Mouse (Mus musculus) lung, embryonic 14.5 days (tissue): Measurements from ENCODE around the gene Anxa11. TPM values are rescaled to one million over a fixed set of nuclear protein-coding genes. Genes with fewer than 3 reads are reported as not detected.
"Not testable (repeated sequence)": the region's sequence is repeated elsewhere in the genome, so short reads cannot be mapped to it uniquely, and the experiment has no call there.

Experiments used
- ATAC-seq: fragments of 200-750 bp; cut with Nextera tagmentation; 2 replicates; pipeline ENCODE4 v1.8.0; 2017; ENCODE audit warnings: mild to moderate bottlenecking, moderate TSS enrichment, moderate library complexity; ENCODE audit not compliant: insufficient read depth
- DNase-seq: peaks from one replicate; pipeline ENCODE4 v3.0.0-alpha.2; 2015
- H3K27ac ChIP-seq: fragments of 300-500 bp; sonication (generic); 2 replicates; pipeline ENCODE4 v1.5.1; 2014; ENCODE audit warnings: low read depth, mild to moderate bottlenecking, moderate library complexity
- H3K27me3 ChIP-seq: fragments of 300-500 bp; sonication (generic); 2 replicates; pipeline ENCODE4 v1.6.1; 2014; ENCODE audit warnings: low read length, control low read depth; ENCODE audit not compliant: insufficient read depth
- H3K36me3 ChIP-seq: fragments of 300-500 bp; sonication (generic); 2 replicates; pipeline ENCODE4 v1.6.1; 2014; ENCODE audit warnings: control low read depth; ENCODE audit not compliant: insufficient read depth
- H3K4me1 ChIP-seq: fragments of 300-500 bp; sonication (generic); 2 replicates; pipeline ENCODE4 v1.6.1; 2014; ENCODE audit warnings: antibody characterized with exemption, control low read depth; ENCODE audit not compliant: insufficient read depth
- H3K4me2 ChIP-seq: fragments of 300-500 bp; sonication (generic); 2 replicates; pipeline ENCODE4 v1.6.1; 2014; ENCODE audit warnings: mild to moderate bottlenecking
- H3K4me3 ChIP-seq: fragments of 300-500 bp; sonication (generic); 2 replicates; pipeline ENCODE4 v1.5.1; 2014; ENCODE audit warnings: low read depth, low read length
- H3K9ac ChIP-seq: fragments of 300-500 bp; sonication (generic); 2 replicates; pipeline ENCODE4 v1.6.1; 2014
- H3K9me3 ChIP-seq: fragments of 300-500 bp; sonication (generic); 2 replicates; pipeline ENCODE4 v1.6.1; 2016; ENCODE audit warnings: low read depth, low read length, control low read depth
- CTCF ChIP-seq: IDR thresholded peaks from 2 replicates; pipeline ENCODE4 v1.5.1; 2016; ENCODE audit warnings: antibody characterized with exemption, low read depth
- WGBS: fragments of 180-500 bp; shearing (Covaris S2); extraction: QIAGEN DNeasy Blood & Tissue Kit; methylation state at CpG from one replicate; pipeline ENCODE4 v1.1.7; 2014; 5-methylcytosine and 5-hydroxymethylcytosine counted together
- polyA plus RNA-seq: library from polyadenylated mRNA; unstranded; fragments of >200 nt; fragmentation: Nextera tagmentation; extraction: Ambion mirVana; gene quantifications from 2 replicates; pipeline ENCODE4 v1.2.1, GENCODE M21; 2014

Gene Anxa11
- polyA plus RNA-seq, 1 experiment from 2014 or later: 19.4 TPM

GRCm38 (mm10) chr14:25868706-25869105, 26.8 kb downstream of the Anxa11 start:
- peaks cover 16% of the 10 kb centered on the region for H3K4me1 ChIP-seq
- H3K27ac ChIP-seq: no peak overlapping the region
- H3K27me3 ChIP-seq: no peaks in the 10 kb centered on the region
- ATAC-seq (no peak), DNase-seq (no peak)
- H3K9ac ChIP-seq: no peak overlapping the region
- no peak overlapping the region for H3K4me2 ChIP-seq
- no peak overlapping the region for H3K4me3 ChIP-seq
- no peaks in the 10 kb centered on the region for H3K36me3 ChIP-seq
- 70% methylated on average over 4 of the region's 4 CpGs for WGBS
- TF ChIP-seq CTCF: no peak
- no peaks in the 10 kb centered on the region for H3K9me3 ChIP-seq

GRCm38 (mm10) chr14:25869135-25869878, 27.4 kb downstream of the Anxa11 start:
- Histone ChIP-seq H3K9me3 (no peaks in the 10 kb centered on the region), H3K4me2 (no peak overlapping the region), H3K27me3 (no peaks in the 10 kb centered on the region), H3K9ac (no peak overlapping the region), H3K36me3 (no peaks in the 10 kb centered on the region), H3K27ac (no peak overlapping the region), H3K4me3 (no peak overlapping the region), H3K4me1 (peaks cover 16% of the 10 kb centered on the region)
- no peak for TF ChIP-seq CTCF
- 48% methylated on average over 9 of the region's 9 CpGs for WGBS
- ATAC-seq (no peak), DNase-seq (no peak)

GRCm38 (mm10) chr14:25872461-25873415, 30.8 kb downstream of the Anxa11 start:
- no peak overlapping the region for H3K4me2 ChIP-seq
- H3K36me3 ChIP-seq: no peaks in the 10 kb centered on the region
- no peaks in the 10 kb centered on the region for H3K9me3 ChIP-seq
- peaks cover 16% of the 10 kb centered on the region for H3K4me1 ChIP-seq
- WGBS: 58% methylated on average over 8 of the region's 8 CpGs
- no peak overlapping the region for H3K9ac ChIP-seq
- H3K4me3 ChIP-seq: no peak overlapping the region
- H3K27me3 ChIP-seq: no peaks in the 10 kb centered on the region
- DNase-seq (peak; percentile 54), ATAC-seq (peak; percentile 37)
- no peak for TF ChIP-seq CTCF
- peak overlapping the region; percentile 30; the same call in 1 of the 2 replicates for H3K27ac ChIP-seq

GRCm38 (mm10) chr14:25876640-25877039, 34.7 kb downstream of the Anxa11 start:
- not testable (repeated sequence) for H3K4me2 ChIP-seq, DNase-seq, ATAC-seq, H3K4me1 ChIP-seq, H3K27ac ChIP-seq, H3K9me3 ChIP-seq, H3K27me3 ChIP-seq, H3K4me3 ChIP-seq, H3K9ac ChIP-seq, H3K36me3 ChIP-seq
- no CpG with 5 or more reads among the region's 7 CpGs for WGBS

GRCm38 (mm10) chr14:25881769-25882168, 39.8 kb downstream of the Anxa11 start:
- not testable (repeated sequence) for H3K9ac ChIP-seq, H3K4me3 ChIP-seq, H3K36me3 ChIP-seq, H3K27me3 ChIP-seq, H3K4me2 ChIP-seq, H3K4me1 ChIP-seq, H3K9me3 ChIP-seq, H3K27ac ChIP-seq, ATAC-seq, DNase-seq
- WGBS: no CpG with 5 or more reads among the region's 9 CpGs

- H3K27me3 ChIP-seq, H3K4me3 ChIP-seq, H3K4me1 ChIP-seq, DNase-seq, H3K27ac ChIP-seq, H3K4me2 ChIP-seq, ATAC-seq, H3K36me3 ChIP-seq, H3K9ac ChIP-seq, H3K9me3 ChIP-seq: not testable (repeated sequence)
- no CpG with 5 or more reads among the region's 12 CpGs for WGBS
These were observed 43.9 kb downstream of the Anxa11 start for GRCm38 (mm10) chr14:25885886-25886285.

GRCm38 (mm10) chr14:25894566-25894965, 52.6 kb downstream of the Anxa11 start:
- not testable (repeated sequence) for H3K9ac ChIP-seq, H3K4me1 ChIP-seq, H3K4me2 ChIP-seq, H3K9me3 ChIP-seq, DNase-seq, H3K27ac ChIP-seq, H3K27me3 ChIP-seq, H3K36me3 ChIP-seq, H3K4me3 ChIP-seq
- no CpG with 5 or more reads among the region's 3 CpGs for WGBS
- peak; percentile 71 for ATAC-seq

- no CpG with 5 or more reads among the region's 7 CpGs for WGBS
- not testable (repeated sequence) for H3K27ac ChIP-seq, H3K4me2 ChIP-seq, H3K4me1 ChIP-seq, H3K9me3 ChIP-seq, H3K36me3 ChIP-seq, DNase-seq, H3K27me3 ChIP-seq, H3K4me3 ChIP-seq, H3K9ac ChIP-seq
- ATAC-seq: peak; percentile 58; the same call in 1 of the 2 replicates
These were observed 53.7 kb downstream of the Anxa11 start for GRCm38 (mm10) chr14:25895686-25896085.

- not testable (repeated sequence) for H3K4me2 ChIP-seq, H3K4me3 ChIP-seq, H3K36me3 ChIP-seq, H3K27me3 ChIP-seq, H3K9me3 ChIP-seq, DNase-seq, H3K4me1 ChIP-seq, ATAC-seq, H3K9ac ChIP-seq, H3K27ac ChIP-seq
- no CpG with 5 or more reads among the region's 10 CpGs for WGBS
These were observed 61.0 kb downstream of the Anxa11 start, which contains the start of gene Plac9a for GRCm38 (mm10) chr14:25903000-25903399. TSS of gene Plac9a (minus strand) at chr14:25903100.

- not testable (repeated sequence) for ATAC-seq, H3K4me1 ChIP-seq, DNase-seq, H3K9ac ChIP-seq, H3K27me3 ChIP-seq, H3K27ac ChIP-seq, H3K4me2 ChIP-seq, H3K4me3 ChIP-seq, H3K9me3 ChIP-seq, H3K36me3 ChIP-seq
- WGBS: 54% methylated on average over 1 of the region's 5 CpGs
These were observed 63.3 kb downstream of the Anxa11 start for GRCm38 (mm10) chr14:25905243-25905642.
